Mouse (Mus musculus) midbrain, embryonic 11.5 days (tissue): ENCODE data around the gene Gpr22. TPM values are rescaled to one million over a fixed set of nuclear protein-coding genes. Genes with fewer than 3 reads are reported as not detected.

ENCODE experiments used
- ATAC-seq: fragments of 200-750 bp; cut with Nextera tagmentation; 2 replicates; pipeline ENCODE4 v1.8.0; 2017; ENCODE audit warnings: moderate TSS enrichment, moderate library complexity; ENCODE audit not compliant: low FRiP score
- DNase-seq: peaks from one replicate; pipeline ENCODE4 v3.0.0; 2015; ENCODE audit warnings: low spot score; ENCODE audit errors: missing footprints
- H3K27ac ChIP-seq: fragments of 300-500 bp; sonication (generic); 2 replicates; pipeline ENCODE4 v1.5.1; 2014; ENCODE audit warnings: low read depth, low read length
- H3K27me3 ChIP-seq: fragments of 300-500 bp; sonication (generic); 2 replicates; pipeline ENCODE4 v1.6.1; 2014; ENCODE audit warnings: mild to moderate bottlenecking, low read length, moderate library complexity, mixed read lengths; ENCODE audit not compliant: control insufficient read depth, insufficient read depth
- H3K36me3 ChIP-seq: fragments of 300-500 bp; sonication (generic); 2 replicates; pipeline ENCODE4 v1.6.1; 2014; ENCODE audit warnings: mild to moderate bottlenecking, low read length, moderate library complexity, mixed read lengths; ENCODE audit not compliant: control insufficient read depth, insufficient read depth
- H3K4me1 ChIP-seq: fragments of 300-500 bp; sonication (generic); 2 replicates; pipeline ENCODE4 v1.6.1; 2014; ENCODE audit warnings: low read length; ENCODE audit not compliant: control insufficient read depth, insufficient read depth
- H3K4me2 ChIP-seq: fragments of 300-500 bp; sonication (generic); 2 replicates; pipeline ENCODE4 v1.6.1; 2014; ENCODE audit warnings: mild to moderate bottlenecking, moderate library complexity
- H3K4me3 ChIP-seq: fragments of 300-500 bp; sonication (generic); 2 replicates; pipeline ENCODE4 v1.5.1; 2014; ENCODE audit warnings: low read depth, low read length
- H3K9ac ChIP-seq: fragments of 300-500 bp; sonication (generic); 2 replicates; pipeline ENCODE4 v1.6.1; 2014; ENCODE audit warnings: low read length
- H3K9me3 ChIP-seq: fragments of 300-500 bp; sonication (generic); 2 replicates; pipeline ENCODE4 v1.6.1; 2016; ENCODE audit warnings: low read length; ENCODE audit not compliant: control insufficient read depth
- WGBS: fragments of 180-500 bp; shearing (Covaris S2); extraction: QIAGEN DNeasy Blood & Tissue Kit; methylation state at CpG from one replicate; pipeline ENCODE4 v1.1.7; 2014; 5-methylcytosine and 5-hydroxymethylcytosine counted together
- polyA plus RNA-seq: library from polyadenylated mRNA; unstranded; fragments of >200 nt; fragmentation: Nextera tagmentation; extraction: Ambion mirVana; gene quantifications from 2 replicates; pipeline ENCODE4 v1.2.1, GENCODE M21; 2014

The Gpr22 gene
- polyA plus RNA-seq, 1 experiment from 2014 or later = 6.2 TPM

- DNase-seq (no peak), ATAC-seq (no peak)
- H3K27ac ChIP-seq = no peak overlapping the region
- no peak overlapping the region for H3K4me2 ChIP-seq
- H3K36me3 ChIP-seq = 0 out of 2 replicates have a peak, but pooled peaks cover 3% of the 10 kb centered on the region
- WGBS = 90% methylated on average over 5 of the region's 5 CpGs
- no peaks in the 10 kb centered on the region for H3K27me3 ChIP-seq
- H3K4me3 ChIP-seq = no peak overlapping the region
- H3K9ac ChIP-seq = no peak overlapping the region
- H3K9me3 ChIP-seq = peaks cover 5% of the 10 kb centered on the region; the same call in 1 of the 2 replicates
- no peaks in the 10 kb centered on the region for H3K4me1 ChIP-seq
Observed at GRCm38 (mm10) chr12:31701411-31701810, 12.3 kb downstream of the Gpr22 start.

GRCm38 (mm10) chr12:31700623-31701347, 13.0 kb downstream of the Gpr22 start:
- Histone ChIP-seq H3K9me3 (peaks cover 5% of the 10 kb centered on the region; the same call in 1 of the 2 replicates), H3K4me1 (no peaks in the 10 kb centered on the region), H3K27me3 (no peaks in the 10 kb centered on the region), H3K27ac (no peak overlapping the region), H3K4me2 (no peak overlapping the region), H3K9ac (no peak overlapping the region), H3K36me3 (0 out of 2 replicates have a peak, but pooled peaks cover 3% of the 10 kb centered on the region), H3K4me3 (no peak overlapping the region)
- 63% methylated on average over 5 of the region's 5 CpGs for WGBS
- no peak for DNase-seq
- no peak for ATAC-seq

- DNase-seq = no peak
- Histone ChIP-seq H3K9me3 (peaks cover 5% of the 10 kb centered on the region; the same call in 1 of the 2 replicates), H3K27me3 (no peaks in the 10 kb centered on the region), H3K4me3 (no peak overlapping the region), H3K9ac (no peak overlapping the region), H3K4me1 (no peaks in the 10 kb centered on the region), H3K27ac (no peak overlapping the region), H3K36me3 (0 out of 2 replicates have a peak, but pooled peaks cover 3% of the 10 kb centered on the region), H3K4me2 (no peak overlapping the region)
- WGBS = 94% methylated on average over 1 of the region's 1 CpGs
- no peak for ATAC-seq
Observed at GRCm38 (mm10) chr12:31693278-31693677, 20.5 kb downstream of the Gpr22 start.

GRCm38 (mm10) chr12:31686679-31687078, 27.1 kb downstream of the Gpr22 start:
- DNase-seq (no peak), ATAC-seq (no peak)
- no peak overlapping the region for H3K9ac ChIP-seq
- H3K4me1 ChIP-seq = no peaks in the 10 kb centered on the region
- no peak overlapping the region for H3K4me3 ChIP-seq
- H3K27ac ChIP-seq = no peak overlapping the region
- H3K4me2 ChIP-seq = no peak overlapping the region
- H3K36me3 ChIP-seq = no peaks in the 10 kb centered on the region
- 93% methylated on average over 3 of the region's 3 CpGs for WGBS
- H3K9me3 ChIP-seq = no peaks in the 10 kb centered on the region
- H3K27me3 ChIP-seq = no peaks in the 10 kb centered on the region

GRCm38 (mm10) chr12:31667187-31667586, 46.6 kb downstream of the Gpr22 start:
- Histone ChIP-seq H3K4me3 (no peak overlapping the region), H3K27me3 (no peaks in the 10 kb centered on the region), H3K36me3 (no peaks in the 10 kb centered on the region), H3K9me3 (no peaks in the 10 kb centered on the region), H3K9ac (no peak overlapping the region), H3K4me1 (no peaks in the 10 kb centered on the region), H3K4me2 (no peak overlapping the region), H3K27ac (no peak overlapping the region)
- DNase-seq = no peak
- no peak for ATAC-seq
- 54% methylated on average over 3 of the region's 3 CpGs for whole genome bisulfite sequencing

- ATAC-seq = no peak
- Histone ChIP-seq H3K4me1 (no peaks in the 10 kb centered on the region), H3K9ac (no peak overlapping the region), H3K4me3 (no peak overlapping the region), H3K36me3 (no peaks in the 10 kb centered on the region), H3K9me3 (no peaks in the 10 kb centered on the region), H3K27me3 (no peaks in the 10 kb centered on the region), H3K27ac (no peak overlapping the region), H3K4me2 (no peak overlapping the region)
- WGBS = 75% methylated on average over 6 of the region's 6 CpGs
- no peak for DNase-seq
Observed at GRCm38 (mm10) chr12:31665999-31666398, 47.7 kb downstream of the Gpr22 start.

Other genes starting within 250 kb of the Gpr22 start
- gene Cbll1, start 214.3 kb downstream of the Gpr22 start, polyA plus RNA-seq = 26.9 and 30.4 TPM in 2 replicates
- not detected in 2 replicates for gene Slc26a4, start 154.0 kb downstream of the Gpr22 start, polyA plus RNA-seq
- 28.1 and 30.8 TPM in 2 replicates for gene Bcap29, start 79.3 kb downstream of the Gpr22 start, polyA plus RNA-seq
- gene Dus4l, start 59.1 kb downstream of the Gpr22 start, polyA plus RNA-seq = 9.1 and 9.9 TPM in 2 replicates
- 34.3 and 41.6 TPM in 2 replicates for gene Cog5, start 59.1 kb downstream of the Gpr22 start, polyA plus RNA-seq
- gene Hbp1, start 236.6 kb upstream of the Gpr22 start, polyA plus RNA-seq = 88.8 and 96.0 TPM in 2 replicates